Mouse (Mus musculus) liver, embryonic 13.5 days (tissue): ENCODE data around the gene Homer2. TPM values are rescaled to one million over a fixed set of nuclear protein-coding genes. Genes with fewer than 3 reads are reported as not detected.

Source experiments
- ATAC-seq: fragments of 200-750 bp; cut with Nextera tagmentation; 2 replicates; pipeline ENCODE4 v1.8.0; 2017; ENCODE audit warnings: low read depth, mild to moderate bottlenecking, moderate number of reproducible peaks, moderate library complexity
- DNase-seq: peaks from one replicate; pipeline ENCODE4 v3.0.0; 2022
- H3K27ac ChIP-seq: fragments of 300-500 bp; sonication (generic); 2 replicates; pipeline ENCODE4 v1.5.1; 2015; ENCODE audit warnings: moderate library complexity, mild to moderate bottlenecking, inconsistent platforms
- H3K27me3 ChIP-seq: fragments of 300-500 bp; sonication (generic); 2 replicates; pipeline ENCODE4 v1.6.1; 2015; ENCODE audit warnings: mild to moderate bottlenecking, inconsistent platforms
- H3K36me3 ChIP-seq: fragments of 300-500 bp; sonication (generic); 2 replicates; pipeline ENCODE4 v1.6.1; 2015; ENCODE audit warnings: mild to moderate bottlenecking, inconsistent platforms
- H3K4me1 ChIP-seq: fragments of 300-500 bp; sonication (generic); replicated peaks from 2 replicates; pipeline ENCODE4 v1.6.1; 2015; ENCODE audit warnings: inconsistent platforms
- H3K4me2 ChIP-seq: fragments of 300-500 bp; sonication (generic); 2 replicates; pipeline ENCODE4 v1.6.1; 2015; ENCODE audit warnings: inconsistent platforms, mild to moderate bottlenecking, moderate library complexity
- H3K4me3 ChIP-seq: fragments of 300-500 bp; sonication (generic); replicated peaks from 2 replicates; pipeline ENCODE4 v1.5.1; 2015; ENCODE audit warnings: mild to moderate bottlenecking, inconsistent platforms
- H3K9ac ChIP-seq: fragments of 300-500 bp; sonication (generic); 2 replicates; pipeline ENCODE4 v1.6.1; 2015; ENCODE audit warnings: mild to moderate bottlenecking, inconsistent platforms
- H3K9me3 ChIP-seq: fragments of 300-500 bp; sonication (generic); replicated peaks from 2 replicates; pipeline ENCODE4 v1.6.1; 2016; ENCODE audit warnings: inconsistent platforms
- WGBS: fragments of 180-500 bp; shearing (Covaris S2); methylation state at CpG from one replicate; pipeline ENCODE4 v1.1.7; 2015; ENCODE audit not compliant: insufficient replicate concordance; 5-methylcytosine and 5-hydroxymethylcytosine counted together
- polyA plus RNA-seq: library from polyadenylated mRNA; unstranded; fragments of >200 nt; fragmentation: Nextera tagmentation; extraction: Ambion mirVana; gene quantifications from 2 replicates; pipeline ENCODE4 v1.2.1, GENCODE M21; 2015

Homer2 gene
- polyA plus RNA-seq, 1 experiment from 2014 or later, result 5.7 TPM

DNA sequence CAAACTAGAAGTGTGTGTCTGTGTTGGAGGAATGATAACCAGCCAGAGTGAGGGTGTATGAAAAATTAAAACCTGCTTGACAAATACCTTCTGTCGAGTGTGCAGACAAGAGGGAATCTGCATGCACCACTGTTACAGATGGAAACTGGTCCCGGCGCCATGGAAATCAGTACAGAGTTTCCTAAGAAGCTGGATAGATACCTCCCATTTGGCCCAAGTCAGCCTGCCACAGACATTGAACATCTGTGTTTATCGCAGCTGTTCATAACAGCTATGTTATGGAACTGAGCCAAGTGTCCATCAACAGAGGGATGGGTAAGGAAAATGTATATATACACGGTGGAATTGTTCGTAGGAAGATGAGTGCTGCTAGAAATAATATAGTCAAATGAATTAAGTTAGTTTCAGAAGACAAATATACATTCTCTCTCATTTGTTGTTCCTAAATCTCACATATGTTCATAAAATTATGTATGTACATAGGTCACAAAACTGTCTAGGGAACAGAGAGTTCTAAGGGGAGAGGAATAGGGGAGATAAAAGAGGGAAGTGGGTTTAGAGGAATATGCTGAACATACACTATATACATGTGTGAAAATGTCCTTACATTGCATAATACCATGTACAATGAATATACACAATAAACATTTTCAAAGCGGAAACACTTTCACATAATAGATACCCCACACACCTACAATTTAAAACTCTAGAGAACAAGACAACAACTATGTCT lies 149.9 kb downstream of the Homer2 start:
- H3K4me1 ChIP-seq, result no peaks in the 10 kb centered on the region
- no peaks in the 10 kb centered on the region for H3K27me3 ChIP-seq
- no peaks in the 10 kb centered on the region for H3K9me3 ChIP-seq
- no peak overlapping the region for H3K27ac ChIP-seq
- H3K9ac ChIP-seq, result no peak overlapping the region
- no peak for DNase-seq
- no peaks in the 10 kb centered on the region for H3K36me3 ChIP-seq
- no peak overlapping the region for H3K4me2 ChIP-seq
- H3K4me3 ChIP-seq, result no peak overlapping the region
- 67% methylated on average over 7 of the region's 7 CpGs for WGBS
- ATAC-seq, result no peak

- ATAC-seq (no peak), DNase-seq (no peak)
- Histone ChIP-seq H3K27ac (no peak overlapping the region), H3K27me3 (no peaks in the 10 kb centered on the region), H3K4me3 (no peak overlapping the region), H3K9me3 (no peaks in the 10 kb centered on the region), H3K9ac (no peak overlapping the region), H3K36me3 (no peaks in the 10 kb centered on the region), H3K4me1 (no peaks in the 10 kb centered on the region), H3K4me2 (no peak overlapping the region)
- WGBS, result 65% methylated on average over 4 of the region's 4 CpGs
Measured at GRCm38 (mm10) chr7:81556839-81557238, 150.5 kb downstream of the Homer2 start.

DNA sequence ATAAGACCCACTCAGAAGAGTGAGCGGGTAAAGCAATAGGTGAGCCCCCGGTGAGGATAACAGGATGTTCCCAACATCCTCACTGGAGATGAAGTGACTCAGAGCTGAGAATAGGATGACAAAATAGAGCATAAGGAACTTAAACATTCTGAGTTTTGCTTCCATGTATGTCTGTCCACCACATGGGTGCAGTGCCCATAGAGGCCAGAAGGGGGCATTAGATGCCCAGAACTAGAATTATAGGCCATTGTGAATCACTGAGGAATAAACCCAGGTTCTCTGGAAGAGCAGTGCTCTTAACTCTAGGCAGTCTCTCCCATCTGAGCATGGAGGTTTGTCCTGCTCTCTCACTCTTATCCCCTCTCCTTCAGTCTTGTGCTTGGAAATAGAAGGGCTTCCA lies 153.0 kb downstream of the Homer2 start:
- no peak overlapping the region for H3K4me2 ChIP-seq
- H3K4me1 ChIP-seq, result no peaks in the 10 kb centered on the region
- no peak overlapping the region for H3K27ac ChIP-seq
- DNase-seq, result peak; percentile 38
- no peak overlapping the region for H3K4me3 ChIP-seq
- H3K36me3 ChIP-seq, result no peaks in the 10 kb centered on the region
- no peaks in the 10 kb centered on the region for H3K27me3 ChIP-seq
- 60% methylated on average over 2 of the region's 2 CpGs for WGBS
- no peaks in the 10 kb centered on the region for H3K9me3 ChIP-seq
- no peak for ATAC-seq
- no peak overlapping the region for H3K9ac ChIP-seq

DNA sequence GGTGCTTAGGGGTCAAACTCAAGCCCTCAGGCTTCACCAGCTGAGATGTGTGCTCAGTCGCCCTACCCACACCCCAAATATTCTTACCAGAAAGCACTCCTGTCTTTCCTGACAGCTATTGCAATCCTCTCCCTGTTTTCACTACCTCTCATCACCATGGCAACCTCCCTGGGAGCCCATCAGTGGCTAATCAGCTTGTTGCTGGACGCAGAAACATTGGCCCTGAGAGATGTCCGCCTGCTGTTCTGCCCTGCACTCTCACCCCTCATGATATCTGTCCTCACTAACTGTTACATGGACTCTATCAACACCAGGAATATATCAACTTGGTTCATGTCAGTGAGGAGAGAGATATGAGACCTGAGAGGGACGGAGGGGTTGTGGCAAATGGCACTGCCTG lies 153.7 kb downstream of the Homer2 start:
- Histone ChIP-seq H3K4me3 (no peak overlapping the region), H3K27me3 (no peaks in the 10 kb centered on the region), H3K27ac (no peak overlapping the region), H3K4me2 (no peak overlapping the region), H3K9ac (no peak overlapping the region), H3K4me1 (no peaks in the 10 kb centered on the region), H3K36me3 (no peaks in the 10 kb centered on the region), H3K9me3 (no peaks in the 10 kb centered on the region)
- no peak for DNase-seq
- ATAC-seq, result no peak
- 45% methylated on average over 4 of the region's 4 CpGs for WGBS

Other genes with a start within 250 kb of the Homer2 start
- gene Ap3b2, start 213.6 kb downstream of the Homer2 start, polyA plus RNA-seq, result 0.21 and 0.24 TPM in 2 replicates
- gene BC048679, start 209.2 kb downstream of the Homer2 start, polyA plus RNA-seq, result not detected in 2 replicates
- 0.06 and 0.15 TPM in 2 replicates for gene Fsd2, start 140.6 kb downstream of the Homer2 start, polyA plus RNA-seq
- 4.0 and 4.5 TPM in 2 replicates for gene Whamm, start 136.3 kb downstream of the Homer2 start, polyA plus RNA-seq
- gene Ramac, start 55.4 kb upstream of the Homer2 start, polyA plus RNA-seq, result 68.9 and 84.2 TPM in 2 replicates
- gene 3110040N11Rik, start 82.0 kb upstream of the Homer2 start, polyA plus RNA-seq, result 30.0 and 30.2 TPM in 2 replicates
- 24.0 and 25.3 TPM in 2 replicates for gene Btbd1, start 121.9 kb upstream of the Homer2 start, polyA plus RNA-seq
- not detected in 2 replicates for gene Gm10160, start 148.3 kb upstream of the Homer2 start, polyA plus RNA-seq
- gene Tm6sf1, start 151.5 kb upstream of the Homer2 start, polyA plus RNA-seq, result 6.9 and 7.5 TPM in 2 replicates
- gene Hdgfl3, start 226.9 kb upstream of the Homer2 start, polyA plus RNA-seq, result 0.66 and 0.71 TPM in 2 replicates